Mouse (Mus musculus) erythroblast, adult 5-6 weeks (primary cell): ENCODE measurements around the gene Gpr152. TPM values are rescaled to one million over a fixed set of nuclear protein-coding genes. Genes with fewer than 3 reads are reported as not detected.
A peak's percentile ranks its signal among the peaks of the same experiment; 100 is the strongest.
"Not testable (repeated sequence)": the region's sequence is repeated elsewhere in the genome, so short reads cannot be mapped to it uniquely, and the experiment has no call there.

ENCODE experiments used
- ATAC-seq: replicated peaks from 2 replicates; pipeline ENCODE4 v1.8.0; 2016; ENCODE audit warnings: moderate number of reproducible peaks, mild to moderate bottlenecking, moderate TSS enrichment, inconsistent platforms; ENCODE audit not compliant: poor library complexity, low FRiP score, severe bottlenecking
- total RNA-seq, 2 experiments: library from RNA; stranded (forward) in 1 of 2; stranded (reverse) in 1 of 2; fragments of 150-400 nt in 1 of 2; fragments of 200-764, 138-1000 nt in 1 of 2; gene quantifications; 2 replicates each; pipeline versions ENCODE4 v1.2.3 to v1.2.4; 2015 to 2017; ENCODE audit warnings: low replicate concordance in 2 of 2

Gpr152 gene
- total RNA-seq, 2 experiments from 2014 or later, result not detected

- ATAC-seq, result peak; percentile 72
Measured at GRCm38 (mm10) chr19:4125741-4126696, 13.6 kb upstream of the Gpr152 start, which contains the start of gene Aip. Aip (minus strand) TSS chr19:4125858.

DNA sequence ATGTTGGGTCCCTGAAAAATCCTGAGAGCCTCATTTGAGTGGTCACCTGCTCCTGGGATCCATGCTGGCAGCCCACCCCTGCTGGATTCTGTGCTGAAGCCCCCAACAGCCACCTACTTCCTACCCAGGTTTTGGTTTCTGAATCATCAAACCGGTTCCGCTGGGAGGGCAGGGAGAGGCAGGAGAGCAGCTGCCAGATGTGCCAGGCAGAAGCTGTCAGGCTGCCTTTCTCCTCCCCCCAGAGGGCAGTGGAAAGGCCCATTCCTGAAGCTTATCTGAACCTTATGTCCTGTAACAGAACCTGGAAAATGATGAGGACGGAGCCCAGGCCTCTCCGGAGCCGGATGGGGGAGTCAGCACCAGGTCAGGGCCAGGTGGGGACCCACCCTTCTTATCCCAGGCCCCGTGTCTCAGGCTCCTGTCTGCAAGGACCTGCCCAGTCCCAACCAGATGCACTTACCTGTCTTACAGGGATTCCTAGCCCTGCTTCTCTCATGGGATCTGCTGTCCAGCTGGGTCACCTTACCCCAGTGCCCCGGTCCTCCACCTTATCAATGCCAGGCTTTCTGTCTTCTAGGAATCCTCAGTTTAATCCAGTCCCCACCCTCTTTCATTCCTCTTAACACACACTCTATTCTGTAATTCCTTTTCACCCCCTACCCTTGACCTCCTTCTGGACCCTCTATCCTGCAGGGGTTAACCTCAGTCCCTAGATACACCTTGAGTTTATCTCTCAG is 12.7 kb upstream of the Gpr152 start:
- peak; percentile 14; the same call in 1 of the 2 replicates for ATAC-seq

DNA sequence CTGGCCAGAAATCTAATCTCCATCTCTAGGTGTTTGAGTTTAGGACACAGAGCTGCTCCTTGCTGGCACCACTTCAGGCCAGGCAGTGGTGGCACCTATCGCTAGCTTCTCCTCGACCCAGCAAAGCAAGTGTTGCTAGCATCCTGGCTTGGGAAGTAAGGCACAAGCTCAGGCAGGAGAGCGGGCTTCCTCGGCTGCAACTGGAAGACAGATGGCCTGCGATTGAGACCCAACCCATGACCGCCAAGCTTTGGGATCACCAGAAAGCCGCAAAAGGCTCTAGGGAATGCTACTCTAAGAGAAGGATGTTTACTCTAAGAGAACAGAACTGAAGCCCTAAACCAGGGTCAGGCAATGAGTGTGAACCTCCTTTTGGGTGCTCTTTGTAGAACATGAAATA is 10.1 kb upstream of the Gpr152 start:
- ATAC-seq, result no peak

GRCm38 (mm10) chr19:4130106-4130505 is 9.5 kb upstream of the Gpr152 start:
- ATAC-seq, result 0 out of 2 replicates have a peak, but pooled peaks have one; percentile 6

- peak; percentile 49 for ATAC-seq
Measured at GRCm38 (mm10) chr19:4131075-4131474, 8.5 kb upstream of the Gpr152 start.

DNA sequence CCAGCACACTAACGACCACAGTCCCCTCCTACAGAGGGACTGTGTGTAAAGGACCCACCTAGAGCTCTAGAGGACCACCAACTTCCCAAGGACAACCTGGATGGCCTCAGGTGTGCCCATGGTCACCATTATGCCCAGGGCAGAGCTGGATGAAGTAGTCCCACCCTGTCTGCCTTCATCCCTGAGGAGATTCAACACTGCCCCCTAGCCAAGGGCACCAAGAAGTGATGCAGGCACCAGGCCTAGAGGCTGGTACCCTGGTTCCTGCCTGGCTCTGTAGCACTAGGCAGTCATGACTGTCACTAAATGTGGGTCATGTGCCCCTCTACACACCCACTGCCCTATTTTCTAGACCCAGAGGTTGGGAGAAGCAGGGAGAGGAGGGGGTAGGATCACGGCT is 7.8 kb upstream of the Gpr152 start:
- peak; percentile 53 for ATAC-seq

DNA sequence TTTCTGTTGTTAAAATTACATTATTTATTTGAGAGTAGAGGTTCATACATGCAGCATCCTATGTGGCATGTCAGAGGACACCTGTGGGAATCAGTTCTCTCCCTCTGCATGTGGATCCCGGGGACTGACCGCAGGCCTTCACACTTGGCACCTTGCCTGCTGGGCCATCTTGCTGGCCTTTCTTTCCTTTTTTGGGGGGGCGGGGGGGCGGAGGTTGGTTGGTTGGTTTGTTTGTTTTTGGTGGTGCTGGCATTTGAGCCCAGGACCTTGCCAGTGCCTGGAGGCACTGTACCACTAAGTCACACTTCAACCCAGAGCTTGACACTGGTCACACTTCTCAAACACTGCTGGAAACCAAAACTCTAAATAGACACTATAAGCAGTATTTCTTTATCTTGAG is 5.2 kb upstream of the Gpr152 start:
- no peak for ATAC-seq

DNA sequence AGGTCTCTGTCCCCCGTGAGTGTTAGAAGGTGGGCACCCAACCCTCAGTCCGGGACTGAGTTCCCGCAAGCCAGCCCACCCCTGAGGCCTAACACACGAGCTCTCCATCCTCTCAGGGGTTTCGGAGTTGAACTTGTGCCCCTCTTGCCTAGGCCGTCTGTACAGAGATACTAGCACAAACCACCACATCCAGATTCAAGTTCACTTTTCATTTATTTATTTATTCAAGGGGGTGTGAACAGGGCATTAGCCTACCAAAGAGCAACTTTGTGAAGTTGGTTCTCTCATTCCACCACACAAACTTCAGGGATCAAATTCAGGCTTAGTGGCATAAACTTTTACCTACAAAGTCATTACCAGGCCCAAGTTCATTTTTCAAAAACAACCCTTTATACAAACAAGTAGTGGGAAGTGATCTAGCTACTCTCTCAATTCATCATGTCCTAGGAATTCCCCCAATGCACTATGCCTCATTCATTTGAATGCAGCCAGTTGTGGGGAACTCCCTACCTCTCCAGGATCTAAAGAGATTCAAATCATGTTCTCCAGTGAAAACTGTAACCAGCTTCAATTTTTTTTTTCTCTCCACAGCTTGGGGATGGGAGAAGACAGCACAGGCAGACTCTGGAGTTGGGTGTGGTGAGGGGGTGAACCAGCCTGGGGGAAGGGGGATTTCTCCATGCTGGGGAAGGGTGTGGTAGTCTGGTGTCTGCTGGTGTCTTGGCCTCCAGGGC is 4.2 kb upstream of the Gpr152 start:
- ATAC-seq, result not testable (repeated sequence)

- ATAC-seq, result peak; percentile 73
Measured at GRCm38 (mm10) chr19:4135963-4136345, 3.6 kb upstream of the Gpr152 start.

GRCm38 (mm10) chr19:4136463-4136862 is 3.1 kb upstream of the Gpr152 start:
- ATAC-seq, result peak; percentile 64

GRCm38 (mm10) chr19:4137913-4138312 is 1.7 kb upstream of the Gpr152 start:
- ATAC-seq, result no peak

DNA sequence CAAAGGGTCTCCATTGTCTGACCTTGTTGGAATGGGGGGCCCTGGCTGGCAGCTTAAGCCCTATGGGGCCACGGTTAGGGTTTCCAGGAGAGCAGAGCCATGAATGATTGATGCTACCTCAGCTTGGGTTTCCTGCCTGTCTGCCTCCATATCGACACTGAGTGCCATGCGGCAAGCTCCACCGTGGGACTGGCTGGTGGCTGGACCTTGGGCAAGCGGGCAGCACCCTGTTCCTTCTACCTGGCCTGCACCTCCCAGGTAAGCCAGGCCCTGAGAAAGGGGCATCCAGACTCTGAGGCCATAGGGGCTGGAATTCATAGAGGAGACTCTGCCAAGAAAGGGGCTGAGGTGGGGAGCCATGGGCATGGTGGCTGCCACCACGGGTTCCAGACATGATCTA is 560 bp downstream of the Gpr152 start:
- ATAC-seq, result no peak

GRCm38 (mm10) chr19:4142416-4143173 is 3.0 kb downstream of the Gpr152 start:
- ATAC-seq, result no peak

- no peak for ATAC-seq
Measured at GRCm38 (mm10) chr19:4143759-4144268, 4.2 kb downstream of the Gpr152 start, which contains the start of gene Cabp4. Cabp4 (minus strand) TSS chr19:4144033.

DNA sequence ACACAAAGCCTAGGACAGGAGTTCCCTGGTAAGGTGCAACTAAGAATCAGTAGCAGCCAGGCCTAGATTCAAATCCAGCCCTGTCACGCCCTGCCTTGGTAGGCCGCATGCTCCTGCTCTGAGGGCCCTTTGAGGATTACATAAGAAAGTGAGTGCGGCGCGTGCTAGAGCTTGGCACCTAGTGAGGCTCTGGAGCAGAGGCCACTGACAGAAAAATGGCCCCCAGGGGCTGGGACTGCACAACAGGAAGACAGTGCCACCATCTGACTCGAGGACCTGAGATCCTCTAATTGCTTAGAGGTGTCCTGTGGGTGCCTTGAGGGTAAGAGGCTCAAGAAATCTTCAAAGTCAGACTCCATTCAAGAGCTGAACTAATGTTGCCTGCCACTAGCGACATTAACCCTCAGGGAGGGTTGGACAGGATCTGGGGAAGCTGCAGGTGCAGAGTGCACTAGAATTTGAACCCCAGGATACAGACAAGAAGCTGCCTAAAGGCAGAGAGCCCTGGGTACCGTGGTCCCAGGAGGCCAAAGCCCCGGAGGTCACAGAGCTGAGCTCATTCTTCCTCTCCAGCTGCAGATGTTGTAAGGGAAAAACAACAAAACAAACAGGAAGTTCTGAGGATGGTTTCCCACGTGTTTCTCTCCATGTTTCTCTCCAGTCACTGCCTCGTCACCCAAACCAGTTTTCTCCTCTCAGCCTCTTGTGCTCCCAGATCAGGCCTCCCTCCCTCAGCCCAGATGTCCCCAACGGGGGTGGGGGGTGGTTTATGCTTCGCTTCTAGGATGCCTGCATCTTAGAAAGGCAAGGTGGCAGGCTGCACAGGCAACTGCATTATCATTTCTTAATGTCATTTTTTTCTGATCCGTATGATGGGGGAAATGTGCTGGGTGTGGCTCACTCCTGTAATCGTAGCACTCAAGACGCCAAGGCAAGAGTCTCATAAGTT is 5.2 kb downstream of the Gpr152 start:
- no peak for ATAC-seq

DNA sequence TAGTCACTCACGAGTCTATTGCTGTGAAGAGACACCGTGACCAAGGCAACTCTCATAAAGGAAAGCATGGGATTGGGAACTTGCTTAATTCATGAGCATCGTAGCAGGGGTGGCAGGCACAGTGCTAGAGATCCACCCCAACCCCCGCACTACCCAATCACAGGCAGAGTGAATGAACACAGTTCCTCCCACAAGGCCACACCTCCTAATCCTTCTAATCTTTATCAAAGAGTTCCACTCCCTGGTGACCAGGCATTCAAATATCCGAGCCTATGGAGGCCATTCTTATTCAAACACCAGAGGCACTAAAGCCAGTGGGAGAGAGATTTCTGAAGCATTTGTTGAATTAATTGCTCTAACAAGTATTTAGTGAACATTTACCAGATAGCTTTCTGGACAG is 6.3 kb downstream of the Gpr152 start:
- no peak for ATAC-seq

DNA sequence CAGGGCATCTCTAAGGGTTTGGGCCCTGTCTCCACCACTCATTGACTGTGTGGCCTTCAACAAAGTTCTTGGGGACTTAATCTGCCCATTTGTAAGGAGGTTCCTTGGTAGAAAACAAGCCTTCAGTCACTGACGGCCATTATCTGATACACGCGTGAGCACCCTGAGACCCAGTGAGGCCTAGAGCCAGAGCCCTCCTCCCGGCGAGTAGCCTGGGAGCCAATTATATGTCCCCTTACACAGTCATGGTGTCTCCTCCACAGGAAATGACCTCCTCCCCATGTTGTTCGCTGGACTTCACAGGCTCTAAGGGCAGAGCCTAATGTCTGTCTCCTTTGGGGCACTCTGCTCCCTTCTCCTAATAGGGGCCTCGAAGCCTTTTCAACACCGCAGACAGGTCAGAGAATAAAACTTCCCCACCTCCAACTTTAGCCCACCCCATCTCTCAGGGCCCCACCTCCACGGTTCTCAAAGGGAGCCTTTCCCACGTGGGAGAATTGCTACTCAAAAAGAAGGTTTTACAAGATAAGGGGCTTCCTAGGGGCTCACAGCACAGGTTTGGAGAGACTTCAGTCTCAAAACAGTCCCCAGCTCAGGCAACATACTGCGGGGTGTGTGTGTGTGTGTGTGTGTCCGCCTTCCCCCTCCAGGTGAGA is 6.9 kb downstream of the Gpr152 start:
- no peak for ATAC-seq

DNA sequence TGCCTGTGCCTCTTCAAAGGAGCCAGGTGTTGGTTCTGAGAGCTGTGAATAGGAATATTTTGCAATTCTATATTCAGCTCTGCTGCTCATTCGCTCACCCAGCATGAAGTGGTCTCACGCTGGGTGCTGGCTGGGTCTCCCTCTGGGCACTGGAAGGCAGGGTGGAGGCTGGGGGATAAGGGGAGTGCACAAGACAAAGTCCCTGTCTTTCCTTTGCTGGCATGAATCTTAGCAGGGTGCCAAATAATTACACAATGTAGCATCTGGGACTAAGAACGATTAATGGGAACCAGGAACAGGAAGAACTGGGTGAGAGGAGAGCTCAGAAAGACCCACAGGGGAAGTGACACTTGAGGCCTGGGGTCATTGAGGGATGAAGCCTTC is 7.4 kb downstream of the Gpr152 start:
- no peak for ATAC-seq
